Mouse (Mus musculus) urinary bladder, adult 18-20 months (tissue): Measurements from ENCODE around the gene Gm19935.

Experiments
- DNase-seq, 2 experiments: peaks; one replicate each; pipeline ENCODE4 v3.0.0; 2022; ENCODE audit warnings: low spot score in 2 of 2, mixed read lengths in 2 of 2

Gene Gm19935

DNA sequence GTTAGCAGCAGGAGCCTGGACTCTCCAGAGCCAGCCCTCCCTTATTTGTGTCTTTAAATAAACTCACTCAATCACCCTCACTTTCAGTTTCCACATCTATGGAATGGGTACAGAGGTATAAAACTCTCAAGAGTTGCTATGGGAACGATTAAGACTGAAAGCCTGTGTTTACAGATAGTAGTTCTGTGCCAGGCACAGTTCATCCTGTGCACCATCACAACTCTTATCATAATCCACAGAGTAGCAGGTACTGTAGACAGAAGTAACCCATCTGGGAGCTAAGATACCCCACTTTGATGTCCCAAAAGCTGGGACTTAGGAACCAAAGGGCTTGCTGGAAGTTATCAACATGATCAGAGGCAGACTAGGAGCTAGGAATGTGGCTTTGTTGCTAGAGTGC is 12.6 kb upstream of the Gm19935 start:
- no peak for DNase-seq

DNA sequence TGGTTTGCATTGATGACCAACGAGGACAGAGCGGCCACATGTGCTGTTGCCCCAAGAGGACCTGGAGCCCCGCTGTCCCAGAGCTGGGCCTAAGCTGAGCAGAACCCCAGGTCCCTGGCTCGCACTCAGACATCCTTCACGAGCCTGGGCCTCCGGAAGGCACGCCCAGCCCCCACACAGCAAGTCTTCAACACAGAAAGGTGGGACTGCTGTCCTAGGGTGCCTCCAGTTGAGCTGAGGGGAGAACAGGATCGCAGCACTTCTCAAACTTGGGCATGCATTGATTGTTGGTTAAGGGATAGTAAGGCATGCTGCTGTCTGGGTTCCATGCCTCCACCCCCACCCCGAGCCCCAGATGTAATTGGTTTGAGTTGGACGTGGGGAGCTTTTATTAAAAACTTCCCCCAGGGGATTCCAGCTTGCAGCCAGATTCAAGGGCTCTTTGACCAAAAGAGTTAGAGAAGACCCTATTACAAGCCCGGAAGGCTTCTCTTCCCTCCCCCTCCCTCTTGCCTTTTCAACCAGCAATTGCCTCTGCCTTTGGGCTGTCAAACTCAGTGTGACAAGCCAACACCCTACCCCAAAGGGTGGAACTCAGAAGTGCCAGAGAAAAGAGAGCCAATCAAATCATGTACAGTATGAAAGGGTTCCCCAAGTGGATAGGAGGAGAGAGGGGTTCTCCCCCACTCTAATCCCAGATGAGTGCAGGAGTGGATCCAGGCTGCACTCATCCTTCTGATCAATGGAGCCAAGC is 12.0 kb upstream of the Gm19935 start:
- DNase-seq: no peak

DNA sequence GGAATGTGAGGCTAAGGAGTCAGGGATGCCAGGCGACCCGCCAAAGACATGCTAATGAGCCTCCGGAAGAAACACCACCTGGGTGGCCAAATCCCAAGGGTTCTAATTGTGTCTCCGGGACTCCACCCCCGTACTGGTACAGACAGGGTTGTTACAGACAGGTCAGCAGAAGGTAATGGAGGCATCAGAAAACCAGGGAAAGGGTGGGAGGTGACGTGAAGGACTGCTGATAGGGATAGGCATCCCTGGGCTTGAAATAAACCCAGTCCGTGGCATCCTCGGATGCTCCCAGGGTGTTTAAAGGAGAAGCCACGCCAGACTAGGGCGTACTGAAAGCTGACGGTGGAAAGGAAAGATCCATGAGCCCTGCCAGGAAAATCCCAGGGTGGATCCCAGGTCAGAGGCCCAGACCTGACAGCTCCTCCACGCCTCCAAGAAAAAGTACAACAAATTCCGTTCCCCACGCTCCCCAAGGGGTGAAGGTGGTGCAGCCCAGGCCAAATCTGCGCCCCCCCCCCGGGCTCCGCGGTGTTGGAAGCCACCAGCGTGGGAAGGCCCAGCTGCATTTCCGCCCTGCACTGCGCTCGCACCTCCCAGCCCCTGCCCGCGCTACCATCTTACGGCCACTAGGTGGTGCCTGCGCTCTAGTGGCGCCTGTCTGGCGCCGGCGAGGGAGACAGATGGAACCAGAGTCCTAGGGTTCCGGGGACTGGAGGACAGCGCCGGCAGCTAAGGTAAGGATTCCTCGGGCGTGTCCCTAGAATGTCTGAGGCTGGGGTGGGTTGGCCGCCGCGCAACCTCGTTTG is 11.2 kb upstream of the Gm19935 start, which contains the start of gene Chd9:
TSS of gene Chd9 (plus strand) at position 172 of the 806 bp plus-strand sequence.
- DNase-seq: peak; percentile 93 to 97

DNA sequence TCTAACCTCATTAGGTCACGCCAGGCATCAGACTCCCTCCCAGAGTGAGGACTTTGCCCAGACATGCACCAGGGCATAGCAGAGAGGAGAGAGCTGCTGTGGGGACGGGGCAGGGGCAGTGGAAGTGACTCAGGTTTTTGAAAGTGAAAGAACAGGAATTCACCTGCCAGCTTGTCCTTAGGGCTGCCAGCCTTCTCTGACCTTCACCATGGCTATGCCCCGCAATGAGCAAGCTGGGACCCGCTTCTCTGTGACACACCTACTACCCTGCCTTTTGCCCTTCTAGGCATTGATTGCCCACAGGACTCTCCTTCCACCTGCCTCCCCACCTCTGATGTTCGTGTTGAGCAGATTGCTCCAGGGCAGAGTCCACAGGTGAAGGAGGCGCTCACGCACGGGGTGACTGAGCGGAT is 8.3 kb upstream of the Gm19935 start:
- DNase-seq: peak; percentile 57 to 70

DNA sequence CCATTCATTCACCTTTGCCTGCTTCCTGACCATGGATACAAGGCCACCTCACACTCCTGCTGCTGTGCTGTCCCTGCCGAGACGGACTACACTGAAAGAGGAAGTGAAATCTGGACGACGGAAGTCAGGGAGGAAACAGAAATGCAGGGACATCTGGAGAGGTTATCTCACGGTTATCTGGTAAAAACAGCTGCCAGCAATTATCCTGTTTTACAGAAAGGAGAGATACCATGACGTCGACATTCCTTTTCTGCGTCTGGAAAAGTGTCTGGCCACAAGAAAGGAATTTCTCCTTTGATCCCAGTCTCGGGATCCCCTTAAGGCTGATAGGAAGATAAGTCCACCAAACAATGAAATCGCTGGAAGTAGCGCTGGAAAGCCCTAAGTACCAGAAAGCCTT is 5.2 kb upstream of the Gm19935 start:
- DNase-seq: no peak

DNA sequence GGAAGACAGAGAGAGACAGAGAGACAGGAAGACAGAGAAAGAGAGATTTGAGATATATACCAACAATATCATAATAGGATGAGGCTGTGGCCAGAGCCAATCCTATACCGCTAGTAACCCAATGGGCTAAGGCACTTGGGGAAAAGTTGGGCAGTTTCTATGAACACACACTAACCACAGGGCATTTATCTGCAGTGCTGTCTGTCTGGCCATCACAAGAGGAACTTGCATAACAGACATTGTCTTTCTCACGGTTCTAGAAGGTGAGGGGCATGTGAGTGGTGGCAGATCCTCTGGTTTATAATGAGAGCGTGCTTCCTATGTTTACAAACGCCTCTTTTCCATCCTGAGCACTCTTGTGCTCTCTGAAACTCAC is 3.1 kb upstream of the Gm19935 start:
- no peak for DNase-seq

DNA sequence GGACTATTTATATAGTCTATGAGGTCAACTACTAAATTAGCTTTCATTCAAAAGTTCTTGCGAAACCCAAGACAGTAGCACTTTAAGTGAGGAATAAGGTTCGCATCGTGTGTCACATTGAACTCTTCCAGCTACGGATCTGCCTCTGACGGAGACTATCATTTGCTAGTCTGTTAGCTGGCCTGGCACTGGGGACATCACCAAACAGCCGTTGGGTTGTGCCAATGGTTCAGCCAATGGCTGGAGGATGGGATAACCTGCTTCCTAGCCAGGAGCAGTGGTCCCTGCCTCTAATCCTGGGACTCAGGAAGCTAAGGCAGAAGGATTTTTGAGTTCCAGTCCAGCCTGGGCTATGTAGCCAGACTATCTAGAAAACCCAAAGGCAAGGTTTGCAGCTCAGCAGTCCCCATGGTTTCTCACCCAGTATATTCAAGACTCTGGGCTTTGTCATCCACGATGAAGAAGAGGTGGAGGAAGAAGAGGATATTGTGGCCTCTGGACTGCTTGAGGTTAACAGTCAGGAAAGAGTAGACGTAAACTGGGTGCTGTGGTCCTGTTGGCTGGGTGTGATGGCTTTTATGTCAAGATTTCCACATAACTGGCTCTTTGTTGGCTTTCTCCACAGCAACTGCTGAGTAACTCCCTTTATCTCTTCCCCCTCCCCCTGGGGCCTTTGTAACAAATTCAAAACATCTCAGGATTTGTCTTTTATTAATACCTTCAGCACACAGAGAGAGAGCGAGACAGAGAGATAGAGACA is 2.5 kb upstream of the Gm19935 start:
- no peak for DNase-seq

DNA sequence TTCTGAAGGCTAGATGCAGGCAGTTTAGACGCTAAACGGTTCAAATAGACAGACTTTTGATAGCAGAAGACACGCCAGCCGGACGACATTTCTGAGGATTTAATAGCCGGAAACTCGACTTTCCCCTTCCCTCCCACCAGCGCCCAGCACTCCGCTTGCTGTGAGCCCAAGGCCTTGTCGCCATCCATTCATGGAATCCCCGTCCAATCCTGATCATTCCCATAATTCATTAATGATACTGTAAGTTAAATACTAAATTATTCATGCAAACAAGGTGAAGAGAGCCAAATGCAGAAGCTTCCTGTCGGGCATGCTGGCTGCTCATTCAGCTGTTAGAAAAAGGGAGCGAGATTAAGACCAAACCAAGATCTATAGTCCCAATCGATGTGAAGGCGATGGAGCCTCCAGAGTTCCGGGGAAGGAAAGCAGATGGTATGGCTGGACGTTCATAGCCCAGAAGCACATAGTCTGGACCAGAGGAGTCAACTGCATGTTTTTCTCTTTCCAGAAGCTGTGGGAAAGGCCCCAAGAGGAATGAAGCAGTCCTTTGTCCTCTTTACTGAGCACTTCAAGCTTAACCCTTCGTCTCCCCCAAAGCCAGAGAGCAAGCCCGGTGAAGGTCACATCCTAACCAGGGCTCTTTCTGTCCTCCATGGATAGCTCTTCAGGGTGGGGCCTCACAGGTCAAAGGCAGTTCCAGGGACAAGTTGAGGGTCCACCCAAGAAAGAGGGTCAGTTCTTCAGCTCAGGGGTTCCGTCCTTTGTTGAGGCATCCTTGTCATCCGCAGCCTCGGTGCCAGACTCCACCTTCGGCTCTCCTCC is 921 bp downstream of the Gm19935 start:
- DNase-seq: no peak

DNA sequence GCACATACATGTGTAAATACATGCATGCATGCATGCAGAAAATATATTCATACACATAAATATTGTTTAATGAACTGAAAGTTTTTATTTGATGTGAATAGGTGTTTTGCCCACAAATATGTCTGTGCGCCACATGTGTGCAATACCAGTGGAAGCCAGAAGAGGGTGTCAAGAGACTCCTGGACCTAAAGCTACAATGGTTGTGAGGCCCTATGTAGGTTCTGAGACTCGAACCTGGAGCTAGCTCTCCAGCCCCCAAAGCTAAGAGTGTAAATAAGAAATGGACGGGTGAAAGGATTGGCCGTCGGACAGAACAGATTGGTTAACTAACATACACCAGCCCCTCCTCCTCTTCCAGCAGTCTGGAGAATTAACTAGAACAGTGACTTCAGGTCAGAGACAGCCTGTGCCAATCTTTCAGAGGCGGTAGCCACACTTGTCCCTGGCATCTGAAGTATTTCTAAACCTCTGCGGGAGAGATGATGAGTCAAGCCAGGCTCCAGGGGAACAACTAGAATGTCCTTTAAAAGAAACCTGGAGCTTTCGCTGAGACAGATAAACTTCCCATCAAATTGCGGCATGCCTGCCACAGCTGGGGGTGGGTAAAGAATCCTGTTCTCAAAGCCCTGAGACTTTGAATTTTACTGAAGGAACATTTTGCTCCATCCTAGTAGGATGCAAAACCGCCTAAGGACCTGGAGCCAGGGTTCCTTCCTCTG is 3.4 kb downstream of the Gm19935 start:
- DNase-seq: no peak

DNA sequence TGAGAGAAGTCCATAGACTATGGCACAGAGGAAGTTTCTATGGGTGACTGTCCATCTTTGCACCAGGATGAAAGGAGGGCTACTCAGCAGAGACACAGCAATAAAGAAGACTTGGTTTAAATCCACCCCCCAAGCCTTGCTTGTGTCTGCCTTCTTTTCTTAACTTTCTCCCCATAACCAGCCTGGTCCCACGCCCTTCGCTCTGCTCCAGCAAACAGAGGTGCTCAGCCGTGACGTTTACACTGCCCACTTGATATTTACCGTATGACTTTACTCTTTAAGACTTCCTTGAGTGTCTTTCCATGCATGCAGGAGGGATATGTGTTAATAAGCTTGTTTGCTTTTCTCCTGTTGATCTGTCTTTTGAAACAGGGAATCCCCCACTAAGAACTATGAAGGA is 17.7 kb downstream of the Gm19935 start:
- DNase-seq: no peak

DNA sequence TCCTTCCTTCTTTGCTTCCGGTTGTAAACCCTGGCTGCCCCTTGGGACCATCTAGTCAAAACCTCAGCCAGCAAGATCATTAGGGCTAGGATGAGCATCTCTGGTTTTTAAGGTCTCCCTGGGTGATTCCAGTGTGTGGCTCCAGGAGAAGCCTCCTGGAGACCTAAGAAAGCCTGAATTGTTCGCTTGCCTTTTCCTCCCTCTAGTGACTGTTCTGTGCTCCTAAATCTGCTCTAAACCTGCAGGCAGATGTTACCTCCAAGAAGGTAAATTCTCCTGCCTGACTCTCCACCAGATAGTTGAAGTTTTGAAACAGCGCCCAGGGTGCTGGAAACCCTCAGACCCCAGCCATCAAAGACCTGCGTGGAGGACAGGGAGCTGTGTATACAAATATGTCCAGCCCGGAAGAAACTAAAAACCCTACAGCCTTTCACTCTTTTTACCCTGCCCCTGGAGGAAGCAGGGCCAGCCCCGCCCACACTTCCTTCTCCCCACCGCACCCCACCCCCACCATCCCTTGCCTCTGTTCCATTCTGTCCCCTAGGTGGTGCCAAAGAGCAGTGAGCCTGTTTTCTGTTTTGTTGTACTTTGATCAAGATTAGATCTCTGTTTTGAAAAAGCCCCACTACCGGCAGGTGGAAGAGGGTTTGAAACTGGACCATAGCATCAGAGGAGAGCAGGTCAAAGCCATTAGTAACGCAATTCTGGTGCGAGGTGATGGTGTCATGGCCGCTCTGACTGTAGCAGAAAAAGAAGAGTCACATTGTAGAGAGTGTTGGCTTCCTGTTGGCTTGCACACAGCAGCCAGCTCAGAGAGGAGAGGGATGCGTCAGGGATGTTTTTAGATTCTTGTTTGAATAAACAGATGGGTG is 22.0 kb downstream of the Gm19935 start:
- DNase-seq: peak; percentile 45 to 56

DNA sequence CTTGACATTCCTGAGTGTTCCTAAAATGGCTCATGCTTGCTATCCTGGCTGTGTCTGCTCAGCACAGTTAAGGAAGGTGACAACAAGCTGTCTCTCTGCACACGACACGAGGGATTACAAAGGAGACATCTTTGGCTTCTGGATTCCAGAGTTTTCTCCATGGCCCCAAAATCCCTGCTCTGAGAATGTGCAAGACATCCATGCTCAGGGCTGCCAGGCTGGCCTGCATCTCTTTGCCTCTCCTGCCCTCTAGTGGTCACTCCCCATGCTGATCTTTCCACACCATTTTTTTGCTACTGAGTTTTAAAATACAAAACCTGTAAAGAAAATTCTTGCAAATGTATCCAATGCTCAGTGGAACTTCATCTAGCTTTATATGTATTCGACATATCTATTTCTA is 23.5 kb downstream of the Gm19935 start:
- peak; percentile 43 to 63 for DNase-seq

DNA sequence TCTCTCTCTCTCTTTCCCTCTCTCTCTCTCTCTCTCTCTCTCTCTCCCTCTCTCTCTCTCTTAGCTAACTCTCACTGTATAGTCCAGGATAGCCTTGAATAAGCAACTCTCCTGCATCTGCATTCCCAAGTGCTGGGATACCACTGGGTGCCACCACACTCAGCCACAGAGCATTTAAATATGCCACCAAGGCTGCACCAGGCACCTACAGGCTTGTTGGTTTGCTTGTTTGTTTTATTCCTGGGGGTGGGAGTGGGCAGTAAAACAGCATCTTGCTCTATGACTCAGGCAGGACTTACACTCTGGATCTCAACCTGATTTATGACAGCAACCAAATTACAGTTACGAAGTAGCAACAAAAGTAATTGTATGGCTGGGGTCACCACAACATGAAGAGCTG is 25.6 kb downstream of the Gm19935 start:
- DNase-seq: no peak

DNA sequence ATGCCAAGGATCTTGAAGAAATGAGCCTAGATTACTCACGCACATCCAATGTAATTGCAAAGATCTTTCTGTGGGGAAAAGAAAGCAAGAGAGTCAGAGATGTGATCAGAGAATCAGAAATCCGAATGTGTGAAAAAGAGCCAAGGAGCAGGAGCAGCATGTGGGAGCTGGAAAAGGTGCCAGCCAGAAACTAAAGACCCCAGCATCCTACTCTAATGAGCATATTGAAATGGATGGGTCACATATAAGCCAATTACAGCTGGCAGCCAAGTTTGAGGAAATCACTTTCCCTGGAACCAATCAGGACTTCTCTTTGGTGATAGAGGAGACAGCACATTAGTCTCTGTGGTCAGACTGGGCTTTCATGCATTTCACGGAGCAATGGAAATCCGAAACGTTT is 47.4 kb downstream of the Gm19935 start:
- DNase-seq: no peak
